11 mouse cellular contexts compared by ENCODE assay signal in genomic region chr16:32108170-32108569, GRCm38 (mm10). TPM values are rescaled to one million over a fixed set of nuclear protein-coding genes. Genes with fewer than 3 reads are reported as not detected.
DNase-seq lines count a peak whose midpoint lies in the region; ATAC-seq and TF ChIP-seq lines count a peak whose summit lies in the region.
"Had no signal": no experiment of that assay in that cellular context is flagged by ENCODE, and none has a peak within 500 bp of the region (broad histone marks: within the 10 kb centered on the region; RNA-seq: fewer than 3 reads in every experiment).

No protein-coding gene starts in this region.

- no peak overlapping the region for H3K27ac ChIP-seq in layer of hippocampus, adult 2 months

- peak; percentile 23 for ATAC-seq in CD4-positive, CD25-positive, alpha-beta regulatory T cell, adult 4 months

- H3K4me3 ChIP-seq in layer of hippocampus, adult 2 months: no peak overlapping the region

- no peak for DNase-seq in layer of hippocampus, adult 2 months (ENCODE audit: low spot score in 2 of 2)
- no peak for DNase-seq in layer of hippocampus, postnatal 25 days (ENCODE audit: extremely low spot score in 1 of 2, low spot score in 1 of 2)
- DNase-seq in induced T-regulatory cell, adult 2 months (ENCODE audit: low read depth): peak; percentile 79
- peak; percentile 48 to 69 for DNase-seq in thymus, adult 18-20 months
- DNase-seq in ovary, adult 18-20 months (ENCODE audit: low spot score): no peak
- DNase-seq in gastrocnemius, adult 18-20 months (ENCODE audit: low spot score): no peak
- DNase-seq: adrenal gland, adult 8-10 months; cerebellum, adult 9-10 months; heart, postnatal 10 days; kidney, adult 11 months had no signal

- TF ChIP-seq CTCF in layer of hippocampus, adult 2 months (conservative IDR thresholded peaks at IDR 0.05): peak; percentile 12; the same call in 1 of the 2 replicates

RNA-seq across cellular contexts. Expression of gene Cep19, which starts 8.6 kb away (rescaled TPM):
- 10 to 100 TPM; 62.8 to 65.5 TPM for total RNA-seq in layer of hippocampus, adult 2 months (2021)
- total RNA-seq in layer of hippocampus, postnatal 25 days (2021): 10 to 100 TPM; 62.9 to 65.4 TPM
- 10 to 100 TPM; 35.0 to 37.8 TPM for polyA plus RNA-seq in CD4-positive, CD25-positive, alpha-beta regulatory T cell, adult 4 months (2017; shearing (Covaris generic))
- 10 to 100 TPM in 1 of 2 experiments, 1 to 10 TPM in 1; 9.3 to 10.9 TPM for total RNA-seq in gastrocnemius, adult 18-20 months (2021)

RNA-seq across cellular contexts. Expression of gene Pigx, which starts 8.6 kb away (rescaled TPM):
- 10 to 100 TPM; 24.2 to 27.3 TPM for total RNA-seq in layer of hippocampus, adult 2 months (2021)
- total RNA-seq in layer of hippocampus, postnatal 25 days (2021): 10 to 100 TPM; 21.9 to 29.5 TPM
- 100 to 1,000 TPM; 108 to 131 TPM for polyA plus RNA-seq in CD4-positive, CD25-positive, alpha-beta regulatory T cell, adult 4 months (2017; shearing (Covaris generic))
- total RNA-seq in gastrocnemius, adult 18-20 months (2021): 10 to 100 TPM; 10.5 to 12.7 TPM

RNA-seq across cellular contexts. Expression of gene Pak2, which starts 29.0 kb away (rescaled TPM):
- 10 to 100 TPM; 29.2 to 29.7 TPM for total RNA-seq in layer of hippocampus, adult 2 months (2021)
- 10 to 100 TPM; 29.9 to 30.6 TPM for total RNA-seq in layer of hippocampus, postnatal 25 days (2021)
- 10 to 100 TPM; 65.2 to 77.0 TPM for polyA plus RNA-seq in CD4-positive, CD25-positive, alpha-beta regulatory T cell, adult 4 months (2017; shearing (Covaris generic))
- 10 to 100 TPM; 12.3 to 15.7 TPM for total RNA-seq in gastrocnemius, adult 18-20 months (2021)

RNA-seq across cellular contexts. Expression of gene Nrros, which starts 57.2 kb away (rescaled TPM):
- 10 to 100 TPM; 11.2 to 11.6 TPM for total RNA-seq in layer of hippocampus, adult 2 months (2021)
- 10 to 100 TPM in 1 of 2 experiments, 1 to 10 TPM in 1; 8.9 to 10.6 TPM for total RNA-seq in layer of hippocampus, postnatal 25 days (2021)
- polyA plus RNA-seq in CD4-positive, CD25-positive, alpha-beta regulatory T cell, adult 4 months (2017; shearing (Covaris generic)): 10 to 100 TPM; 61.7 to 77.0 TPM
- total RNA-seq in gastrocnemius, adult 18-20 months (2021): 1 to 10 TPM; 1.3 to 2.1 TPM

Comparison
In these comparisons a context has a peak if more than half of its experiments do, and no peak if none do; other contexts are left out.
1. DNase-seq: peak in induced T-regulatory cell, adult 2 months (single experiment) and thymus, adult 18-20 months (2 of 2); none in layer of hippocampus, adult 2 months (0 of 2), layer of hippocampus, postnatal 25 days (0 of 2), ovary, adult 18-20 months (single experiment) and gastrocnemius, adult 18-20 months (single experiment).
2. RNA of gene Cep19, which starts 8.6 kb away (total RNA-seq): 62.8 to 65.5 TPM in layer of hippocampus, adult 2 months and 62.9 to 65.4 TPM in layer of hippocampus, postnatal 25 days; 9.3 to 10.9 TPM in gastrocnemius, adult 18-20 months; every median in the first group is over 4 times any median in the second.